Mouse (Mus musculus) spleen, adult 2 months (tissue): ENCODE results near the gene Bfsp2. TPM values are rescaled to one million over a fixed set of nuclear protein-coding genes. Genes with fewer than 3 reads are reported as not detected.

Source experiments
- DNase-seq, 2 experiments: peaks; one replicate each; pipeline versions ENCODE4 v3.0.0 to v3.0.0-alpha.2; 2012 to 2021; ENCODE audit warnings: low spot score in 2 of 2, low read depth in 1 of 2
- H3K27ac ChIP-seq: fragments of 200-500 bp; 2 replicates; pipeline ENCODE4 v1.5.1; 2012; ENCODE audit warnings: low read length, inconsistent platforms; ENCODE audit not compliant: insufficient read depth
- H3K27me3 ChIP-seq: fragments of 200-500 bp; 2 replicates; pipeline ENCODE4 v1.6.1; 2012; ENCODE audit warnings: mild to moderate bottlenecking, moderate library complexity, low read length, inconsistent platforms; ENCODE audit not compliant: control insufficient read depth, insufficient read depth
- H3K36me3 ChIP-seq: fragments of 200-500 bp; 2 replicates; pipeline ENCODE4 v1.6.1; 2012; ENCODE audit warnings: mild to moderate bottlenecking, low read length, inconsistent platforms; ENCODE audit not compliant: control insufficient read depth, insufficient read depth
- H3K4me1 ChIP-seq: fragments of 200-500 bp; 2 replicates; pipeline ENCODE4 v1.6.1; 2011; ENCODE audit warnings: inconsistent platforms; ENCODE audit not compliant: control insufficient read depth, insufficient read depth, insufficient read length
- H3K4me3 ChIP-seq: fragments of 200-500 bp; 2 replicates; pipeline ENCODE4 v1.5.1; 2011; ENCODE audit warnings: mild to moderate bottlenecking, inconsistent platforms; ENCODE audit not compliant: insufficient read depth, insufficient read length; ENCODE audit errors: extremely low read depth
- CTCF ChIP-seq: fragments of 200-500 bp; IDR thresholded peaks from 2 replicates; pipeline ENCODE4 v1.5.1; 2011; ENCODE audit warnings: mild to moderate bottlenecking, inconsistent platforms; ENCODE audit not compliant: insufficient read depth, insufficient read length, insufficient replicate concordance; ENCODE audit errors: extremely low read depth
- POLR2A ChIP-seq: fragments of 200-500 bp; IDR thresholded peaks from 2 replicates; pipeline ENCODE4 v1.6.1; 2011; ENCODE audit warnings: low read depth, low read length, inconsistent platforms
- WGBS: fragments of 180-500 bp; shearing (Covaris S2); methylation state at CpG from one replicate; pipeline ENCODE4 v1.1.7; 2018; 5-methylcytosine and 5-hydroxymethylcytosine counted together
- polyA plus RNA-seq: library from polyadenylated mRNA; depleted of rRNA; stranded (reverse); fragments of >200 nt; gene quantifications from 2 replicates; pipeline ENCODE4 v1.2.3, GENCODE M21; 2012

The Bfsp2 gene
- polyA plus RNA-seq, 1 experiment: 6.9 TPM

DNA sequence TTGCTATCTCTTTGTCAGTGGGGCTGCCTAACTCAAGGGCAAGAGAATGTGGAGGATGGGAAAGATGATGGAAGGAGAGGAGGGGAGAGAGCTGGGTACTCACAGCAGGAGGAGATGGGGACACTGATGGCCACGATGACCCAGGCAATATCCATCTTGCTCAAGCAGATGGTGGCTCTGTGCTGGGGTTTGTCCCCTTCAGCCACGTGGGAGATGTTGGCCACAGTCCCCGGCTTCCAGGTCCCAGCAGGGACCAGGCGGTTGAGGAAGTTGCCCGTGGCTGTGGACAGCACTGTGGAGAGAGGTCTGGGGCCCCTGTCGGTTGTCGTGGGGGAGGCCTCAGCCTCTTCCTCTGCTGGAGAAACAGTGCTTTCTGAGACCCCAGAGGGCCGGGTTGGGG lies 18.5 kb upstream of the Bfsp2 start:
- no peak for TF ChIP-seq CTCF
- TF ChIP-seq POLR2A: no peak
- no peaks in the 10 kb centered on the region for H3K27me3 ChIP-seq
- no peaks in the 10 kb centered on the region for H3K36me3 ChIP-seq
- no peaks in the 10 kb centered on the region for H3K4me1 ChIP-seq
- DNase-seq: no peak
- 23% methylated on average over 8 of the region's 8 CpGs for whole genome bisulfite sequencing
- H3K4me3 ChIP-seq: no peak overlapping the region
- H3K27ac ChIP-seq: no peak overlapping the region

DNA sequence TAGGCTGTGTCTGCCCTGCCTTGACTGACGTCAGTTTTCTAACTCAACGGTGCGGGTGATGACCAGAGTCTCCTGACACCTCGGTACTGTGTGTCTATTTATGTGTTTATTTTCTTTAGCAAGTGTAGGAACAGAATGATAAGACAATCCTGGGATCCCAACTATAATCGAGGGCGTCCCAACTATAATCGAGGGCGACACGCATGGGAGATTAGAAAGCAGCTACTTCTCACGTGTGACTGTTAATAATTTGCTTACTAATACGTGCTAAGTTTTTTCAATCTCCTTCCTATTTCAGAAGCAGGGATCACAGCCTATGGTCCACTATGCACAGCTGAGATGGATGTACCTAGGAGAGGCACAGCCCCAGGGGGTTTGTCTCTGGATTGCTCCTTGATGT lies 15.2 kb upstream of the Bfsp2 start:
- Histone ChIP-seq H3K27ac (no peak overlapping the region), H3K27me3 (no peaks in the 10 kb centered on the region), H3K36me3 (no peaks in the 10 kb centered on the region), H3K4me3 (no peak overlapping the region), H3K4me1 (peaks cover 2% of the 10 kb centered on the region; the same call in 1 of the 2 replicates)
- TF ChIP-seq POLR2A: no peak
- 64% methylated on average over 11 of the region's 11 CpGs for WGBS
- DNase-seq: no peak

DNA sequence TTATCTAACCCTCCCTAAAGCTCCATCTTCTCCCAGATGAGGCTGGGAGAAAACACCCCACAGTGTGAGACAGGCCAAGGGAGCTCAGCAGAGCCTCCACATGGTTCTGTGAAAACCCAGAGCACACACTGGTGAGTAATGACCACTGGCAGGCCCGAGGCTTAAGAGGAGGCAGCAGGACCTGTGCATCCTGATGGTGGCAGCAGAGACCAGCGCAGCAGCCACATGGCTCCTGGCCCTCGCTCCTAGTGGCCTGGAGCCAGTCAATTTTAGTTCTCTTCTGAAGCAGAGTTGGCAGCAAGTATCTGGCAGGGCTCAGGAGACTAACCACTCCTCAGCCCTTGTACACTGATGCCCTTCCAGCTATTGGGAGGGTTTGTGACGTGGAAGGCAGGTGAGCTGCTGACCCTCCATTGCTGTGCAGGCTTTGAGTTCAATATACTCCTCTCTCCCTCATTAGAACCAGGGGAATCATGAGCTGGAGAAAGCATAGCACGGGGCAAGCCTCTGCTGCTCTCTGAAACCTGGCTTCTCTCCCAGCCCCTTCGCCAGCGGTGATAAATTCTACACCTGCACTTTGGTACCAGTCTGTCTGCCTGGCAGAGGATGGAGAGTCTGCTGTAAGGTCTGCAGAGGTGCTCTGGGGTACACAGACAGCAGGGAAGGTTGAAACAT lies 14.3 kb upstream of the Bfsp2 start:
- DNase-seq: peak in 1 of 2 experiments; percentile 56
- no peak for TF ChIP-seq POLR2A
- peak; percentile 84 for TF ChIP-seq CTCF
- Histone ChIP-seq H3K36me3 (no peaks in the 10 kb centered on the region), H3K27me3 (no peaks in the 10 kb centered on the region), H3K27ac (no peak overlapping the region), H3K4me1 (peaks cover 2% of the 10 kb centered on the region; the same call in 1 of the 2 replicates), H3K4me3 (no peak overlapping the region)
- WGBS: 57% methylated on average over 7 of the region's 7 CpGs

DNA sequence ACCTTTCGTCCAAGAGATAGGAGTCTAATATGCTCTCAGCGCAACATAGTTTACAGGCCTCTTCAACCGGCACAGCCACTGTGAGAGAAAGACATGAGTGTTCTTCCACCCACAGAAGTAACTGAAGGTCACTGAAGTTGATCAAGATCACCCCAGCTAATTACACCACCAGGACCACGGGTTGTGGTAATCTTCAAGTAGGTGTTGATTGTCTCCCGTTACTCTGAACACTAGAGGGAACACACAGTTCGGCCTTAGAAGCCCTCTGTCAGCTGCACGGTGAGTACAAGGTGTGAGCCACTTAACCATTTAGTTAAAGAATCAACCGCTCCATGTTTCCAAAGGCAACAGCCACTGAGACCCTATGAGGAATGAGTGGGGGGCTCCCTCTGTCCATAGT lies 11.8 kb upstream of the Bfsp2 start:
- WGBS: 76% methylated on average over 8 of the region's 8 CpGs
- Histone ChIP-seq H3K4me1 (peaks cover 11% of the 10 kb centered on the region; the same call in 1 of the 2 replicates), H3K36me3 (no peaks in the 10 kb centered on the region), H3K4me3 (no peak overlapping the region), H3K27ac (no peak overlapping the region), H3K27me3 (no peaks in the 10 kb centered on the region)
- DNase-seq: no peak
- TF ChIP-seq CTCF (no peak), POLR2A (no peak)

DNA sequence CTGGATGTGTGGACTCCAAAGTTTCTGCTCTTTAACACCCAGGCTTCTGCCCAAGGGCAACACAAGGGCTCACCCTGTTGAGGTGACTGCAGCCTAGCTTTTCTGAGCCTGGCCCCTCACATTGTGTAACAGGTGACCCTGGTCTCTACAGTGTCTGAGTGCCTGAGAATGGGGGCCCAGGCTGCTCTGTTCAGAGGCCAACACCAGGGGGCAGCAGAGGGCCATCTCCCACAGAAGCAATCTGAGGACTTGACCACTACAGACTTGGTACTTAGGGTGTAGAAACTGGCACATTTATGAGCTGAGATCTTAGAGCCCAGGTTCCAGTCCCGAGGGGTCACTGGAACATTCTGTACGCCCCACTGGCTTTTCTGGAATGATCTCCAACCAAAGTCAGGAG lies 10.2 kb upstream of the Bfsp2 start:
- H3K4me3 ChIP-seq: no peak overlapping the region
- DNase-seq: peak; percentile 30 to 80
- peaks cover 17% of the 10 kb centered on the region; the same call in 1 of the 2 replicates for H3K4me1 ChIP-seq
- H3K27ac ChIP-seq: peak overlapping the region; percentile 66; the same call in 1 of the 2 replicates
- H3K27me3 ChIP-seq: no peaks in the 10 kb centered on the region
- no peaks in the 10 kb centered on the region for H3K36me3 ChIP-seq
- 31% methylated on average over 2 of the region's 2 CpGs for WGBS
- no peak for TF ChIP-seq POLR2A
- peak; percentile 89; the same call in 1 of the 2 replicates for TF ChIP-seq CTCF

DNA sequence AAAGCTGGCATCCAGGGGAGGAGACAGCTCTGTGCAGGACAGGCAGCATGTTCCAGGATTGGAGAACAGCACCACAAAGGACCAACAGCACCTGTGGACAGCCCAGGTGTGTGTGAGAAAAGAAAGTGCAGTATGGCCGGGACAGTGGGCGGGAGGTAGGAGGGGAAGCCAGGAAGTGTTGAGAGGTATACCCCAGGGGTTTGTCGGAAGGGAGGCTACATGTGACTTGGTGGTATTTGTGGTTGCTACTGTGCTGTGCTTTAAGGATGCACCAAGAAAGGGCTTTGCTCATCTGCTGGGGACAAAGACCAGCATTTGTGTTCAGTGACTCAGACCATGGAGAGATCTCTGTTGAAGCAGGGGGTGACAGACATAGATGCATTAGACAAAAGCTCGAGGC lies 9.7 kb upstream of the Bfsp2 start:
- 14% methylated on average over 4 of the region's 4 CpGs for WGBS
- Histone ChIP-seq H3K36me3 (no peaks in the 10 kb centered on the region), H3K27me3 (no peaks in the 10 kb centered on the region), H3K27ac (peak overlapping the region; percentile 66), H3K4me1 (peaks cover 17% of the 10 kb centered on the region; the same call in 1 of the 2 replicates), H3K4me3 (peak overlapping the region; percentile 40; the same call in 1 of the 2 replicates)
- peak; percentile 71 for DNase-seq
- no peak for TF ChIP-seq CTCF
- TF ChIP-seq POLR2A: no peak

DNA sequence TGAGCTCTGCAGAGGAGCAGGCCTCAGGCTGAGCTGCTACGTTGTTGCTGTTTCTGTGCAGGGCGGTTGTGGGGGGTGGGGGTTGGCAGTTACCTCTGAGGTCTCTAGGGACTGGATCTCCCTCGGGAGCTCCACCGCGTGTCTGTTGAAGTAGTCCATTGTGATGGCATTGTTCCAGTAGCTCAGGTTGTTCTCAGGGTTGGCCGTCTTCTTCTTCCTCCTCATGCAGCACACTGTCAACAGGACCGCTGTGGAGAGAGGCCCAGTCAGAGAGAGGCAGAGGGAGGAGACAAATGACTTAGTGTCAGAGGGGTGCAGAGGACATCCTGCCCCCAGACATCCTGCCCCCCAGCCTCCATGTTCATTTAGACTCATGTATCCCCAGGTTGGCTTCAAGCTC lies 8.9 kb upstream of the Bfsp2 start:
- no peaks in the 10 kb centered on the region for H3K36me3 ChIP-seq
- H3K4me1 ChIP-seq: peaks cover 17% of the 10 kb centered on the region; the same call in 1 of the 2 replicates
- no peaks in the 10 kb centered on the region for H3K27me3 ChIP-seq
- TF ChIP-seq POLR2A: peak; percentile 31; the same call in 1 of the 2 replicates
- TF ChIP-seq CTCF: no peak
- WGBS: 8% methylated on average over 7 of the region's 7 CpGs
- H3K27ac ChIP-seq: peak overlapping the region; percentile 66
- DNase-seq: peak; percentile 68 to 77
- H3K4me3 ChIP-seq: peak overlapping the region; percentile 48; the same call in 1 of the 2 replicates
